Mouse (Mus musculus) ES-E14 (cell line): ENCODE data around the gene Cmklr1. TPM values are rescaled to one million over a fixed set of nuclear protein-coding genes. Genes with fewer than 3 reads are reported as not detected.
"Not testable (repeated sequence)": the region's sequence is repeated elsewhere in the genome, so short reads cannot be mapped to it uniquely, and the experiment has no call there.

ENCODE experiments used
- DNase-seq: peaks from one replicate; pipeline ENCODE4 v3.0.0-alpha.2; 2013; ENCODE audit warnings: low read depth, low spot score
- H3K27ac ChIP-seq: 2 replicates; pipeline ENCODE4 v1.5.1; 2012; ENCODE audit warnings: low read depth, mild to moderate bottlenecking, low read length, moderate library complexity, mixed read lengths; ENCODE audit not compliant: poor library complexity, insufficient read depth, severe bottlenecking
- H3K36me3 ChIP-seq: 2 replicates; pipeline ENCODE4 v1.6.1; 2012; ENCODE audit warnings: mild to moderate bottlenecking, low read length, moderate library complexity, mixed read lengths; ENCODE audit not compliant: control insufficient read depth, poor library complexity, insufficient read depth, severe bottlenecking
- H3K4me1 ChIP-seq, 2 experiments: fragments of 150-350 bp in 1 of 2; sonication (generic) in 1 of 2; 2 replicates each; pipeline ENCODE4 v1.6.1; 2012; ENCODE audit warnings: low read length in 2 of 2, mild to moderate bottlenecking in 1 of 2, mixed read lengths in 1 of 2; ENCODE audit not compliant: control insufficient read depth in 2 of 2, insufficient read depth in 2 of 2, poor library complexity in 1 of 2
- H3K4me3 ChIP-seq, 2 experiments: fragments of 150-350 bp in 1 of 2; sonication (generic) in 1 of 2; 2 replicates each; pipeline ENCODE4 v1.5.1; 2012; ENCODE audit warnings: low read length in 2 of 2, low read depth in 1 of 2, mild to moderate bottlenecking in 1 of 2, mixed read lengths in 1 of 2; ENCODE audit not compliant: insufficient read depth in 1 of 2, poor library complexity in 1 of 2, severe bottlenecking in 1 of 2
- H3K9ac ChIP-seq: 2 replicates; pipeline ENCODE4 v1.6.1; 2012; ENCODE audit warnings: low read depth, mild to moderate bottlenecking, low read length, mixed read lengths; ENCODE audit not compliant: poor library complexity, insufficient read depth, severe bottlenecking
- H3K9me3 ChIP-seq: fragments of 150-350 bp; sonication (generic); 2 replicates; pipeline ENCODE4 v1.6.1; 2012; ENCODE audit warnings: low read depth, mild to moderate bottlenecking, low read length; ENCODE audit not compliant: control insufficient read depth, insufficient read depth
- CHD2 ChIP-seq: IDR thresholded peaks from 2 replicates; pipeline ENCODE4 v1.6.1; 2014; ENCODE audit warnings: mild to moderate bottlenecking, low read depth, low read length, inconsistent platforms
- HCFC1 ChIP-seq: IDR thresholded peaks from 2 replicates; pipeline ENCODE4 v1.6.1; 2012; ENCODE audit warnings: low read length, inconsistent platforms, borderline replicate concordance; ENCODE audit not compliant: insufficient read depth
- MAFK ChIP-seq: IDR thresholded peaks from 2 replicates; pipeline ENCODE4 v1.6.1; 2014; ENCODE audit warnings: mild to moderate bottlenecking, low read depth, low read length, inconsistent platforms; ENCODE audit not compliant: insufficient read depth
- ZC3H11A ChIP-seq: IDR thresholded peaks from 2 replicates; pipeline ENCODE4 v1.6.1; 2012; ENCODE audit warnings: low read depth, mild to moderate bottlenecking, inconsistent platforms, low read length, borderline replicate concordance
- ZNF384 ChIP-seq: IDR thresholded peaks from 2 replicates; pipeline ENCODE4 v1.6.1; 2012; ENCODE audit warnings: low read depth, low read length, inconsistent platforms
- in situ Hi-C, 2 experiments: fragments of 600-800 bp; cut with MboI; formaldehyde crosslinking; loops; one replicate each; pipeline ENCODE4 v1.15.1; 2025; ENCODE audit warnings: low sequenced_read_pairs in 2 of 2, inconsistent platforms in 1 of 2; ENCODE audit not compliant: unreplicated experiment in 2 of 2
- total RNA-seq: library from RNA; depleted of rRNA; stranded (reverse); fragments of 300-350 nt; gene quantifications from 2 replicates; pipeline ENCODE4 v1.2.3, GENCODE M21; 2012

Gene Cmklr1
- total RNA-seq, 1 experiment, result 10.4 TPM

DNA sequence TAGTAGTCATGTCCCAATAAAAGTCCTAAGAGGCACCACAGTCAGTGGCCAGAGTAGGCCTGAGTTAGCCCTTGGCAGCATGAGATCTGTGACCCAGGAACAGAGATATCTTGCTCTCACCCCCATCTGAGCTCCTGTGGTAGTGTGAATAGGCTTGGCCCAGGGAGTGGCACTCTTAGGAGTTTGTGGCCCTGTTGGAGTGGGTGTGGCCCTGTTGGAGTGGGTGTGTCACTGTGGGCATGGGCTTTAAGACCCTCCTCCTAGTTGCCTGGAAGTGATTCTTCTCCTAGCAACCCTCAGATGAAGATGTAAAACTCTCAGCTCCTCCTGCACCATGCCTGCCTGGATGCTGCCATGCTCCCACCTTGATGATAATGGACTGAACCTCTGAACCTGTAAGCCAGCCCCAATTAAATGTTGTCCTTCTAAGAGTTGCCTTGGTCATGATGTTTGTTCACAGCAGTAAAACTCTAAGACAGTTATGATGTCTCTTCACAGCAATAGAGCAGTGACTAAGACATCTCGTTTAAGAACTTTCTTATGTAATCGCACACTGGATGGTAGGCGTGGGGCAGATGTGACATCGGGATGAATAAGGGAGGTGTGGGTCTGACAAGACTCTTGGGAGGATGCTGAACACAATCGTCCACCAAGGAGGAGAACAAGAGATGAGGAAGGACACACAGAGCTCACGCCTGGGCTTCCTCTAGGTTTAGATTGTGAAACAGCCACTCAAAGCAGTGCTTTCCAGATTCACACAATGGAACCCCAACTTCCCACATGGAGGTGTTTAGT lies 56.1 kb downstream of the Cmklr1 start:
- Histone ChIP-seq H3K4me3 (no peak overlapping the region), H3K4me1 (peaks cover 9 to 44% of the 10 kb centered on the region in 2 experiments; a peak in 3 of 4 replicates), H3K27ac (peak overlapping the region; percentile 40; the same call in 1 of the 2 replicates), H3K9me3 (no peaks in the 10 kb centered on the region), H3K36me3 (no peaks in the 10 kb centered on the region), H3K9ac (no peak overlapping the region)
- in situ Hi-C loops, result no loop called here
- TF ChIP-seq MAFK (no peak), HCFC1 (no peak), CHD2 (no peak), ZC3H11A (no peak), ZNF384 (no peak)
- DNase-seq, result no peak

DNA sequence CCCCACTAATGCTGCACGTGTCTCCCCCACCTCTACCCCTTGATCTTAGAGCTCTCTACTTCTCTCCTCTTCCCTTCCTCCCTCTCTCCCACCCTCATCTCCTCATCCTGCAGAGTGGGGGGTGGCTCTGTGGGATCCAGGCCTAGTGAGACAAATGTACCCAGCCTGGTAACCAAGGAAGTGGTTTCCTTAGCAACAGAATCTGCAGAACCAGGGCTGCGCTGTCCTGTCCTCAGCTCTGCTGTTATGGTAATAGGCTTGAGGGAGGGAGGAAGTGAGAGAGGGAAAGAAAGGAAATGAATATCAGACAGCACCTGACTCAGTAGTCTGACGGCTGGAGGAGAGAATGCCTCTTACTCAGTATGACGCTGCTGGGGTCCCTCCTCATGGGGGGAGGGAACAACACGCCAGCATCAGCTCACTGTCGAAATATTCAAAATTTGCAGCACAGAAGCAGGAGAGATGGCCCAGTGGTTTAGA lies 58.4 kb downstream of the Cmklr1 start:
- in situ Hi-C loops, result no loop called here
- DNase-seq, result no peak
- Histone ChIP-seq H3K27ac (peak overlapping the region; percentile 77), H3K4me3 (no peak overlapping the region), H3K4me1 (peaks cover 9 to 53% of the 10 kb centered on the region in 2 experiments; a peak in 3 of 4 replicates), H3K9me3 (no peaks in the 10 kb centered on the region), H3K36me3 (no peaks in the 10 kb centered on the region), H3K9ac (no peak overlapping the region)
- TF ChIP-seq ZC3H11A (no peak), CHD2 (no peak), MAFK (no peak), HCFC1 (no peak), ZNF384 (no peak)

DNA sequence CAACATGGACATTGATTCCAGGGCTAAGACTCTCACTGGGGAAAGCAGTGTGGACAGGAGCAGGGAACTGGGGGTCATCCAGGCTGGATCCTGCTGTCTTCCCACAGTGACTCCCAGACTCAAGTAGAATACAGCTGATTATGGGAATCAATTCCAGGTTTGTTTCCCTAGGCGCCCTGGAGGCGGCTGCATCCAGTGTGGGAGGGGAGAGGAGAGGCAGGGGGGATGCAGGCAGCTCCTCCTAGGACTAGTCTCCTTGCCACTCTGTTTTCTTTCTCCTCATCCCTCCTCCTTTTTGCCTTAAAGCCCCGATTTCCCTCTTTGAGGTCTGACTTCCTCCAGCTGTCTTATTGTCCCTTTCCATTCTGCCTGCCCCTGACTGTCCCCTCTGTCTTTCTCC lies 59.1 kb downstream of the Cmklr1 start:
- no peaks in the 10 kb centered on the region for H3K9me3 ChIP-seq
- peaks cover 14 to 53% of the 10 kb centered on the region in 2 experiments for H3K4me1 ChIP-seq
- no peak for TF ChIP-seq ZNF384
- no peak for TF ChIP-seq MAFK
- no peak for TF ChIP-seq ZC3H11A
- no peak for TF ChIP-seq CHD2
- TF ChIP-seq HCFC1, result no peak
- no peak for DNase-seq
- H3K36me3 ChIP-seq, result no peaks in the 10 kb centered on the region
- H3K27ac ChIP-seq, result peak overlapping the region; percentile 77; the same call in 1 of the 2 replicates
- no peak overlapping the region for H3K4me3 ChIP-seq
- in situ Hi-C loops, result no loop called here
- peak overlapping the region; percentile 9; the same call in 1 of the 2 replicates for H3K9ac ChIP-seq

DNA sequence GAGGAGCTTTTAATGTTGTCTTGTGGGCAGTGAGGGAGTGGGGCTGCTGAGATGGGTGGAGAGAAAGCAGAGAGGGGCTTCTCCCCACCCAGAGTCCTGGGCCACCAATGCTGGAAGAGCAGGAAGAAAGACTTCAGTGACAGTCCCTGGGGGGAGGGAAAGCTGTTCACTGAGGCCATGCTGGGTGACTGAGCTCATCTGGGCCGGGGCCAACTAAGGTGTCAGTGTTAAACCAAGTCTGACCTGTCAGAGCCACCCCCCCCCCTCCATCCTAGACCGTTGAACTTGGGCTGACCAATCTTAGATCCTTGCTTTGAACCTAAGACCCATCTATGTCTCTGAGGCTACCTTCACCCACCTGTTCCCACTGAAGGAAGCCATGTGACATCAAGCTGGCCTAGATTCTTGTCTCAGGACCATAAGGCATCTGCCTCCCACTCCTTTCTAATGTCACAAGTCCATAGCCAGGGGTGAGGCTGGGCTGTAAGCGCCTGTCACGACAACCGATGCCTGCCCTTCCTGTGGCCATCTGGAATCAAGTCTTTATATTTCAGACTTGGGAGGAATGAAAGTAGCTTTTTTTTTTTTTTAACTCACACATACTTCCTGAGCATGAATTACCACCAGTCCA lies 60.1 kb downstream of the Cmklr1 start:
- Histone ChIP-seq H3K9me3 (no peaks in the 10 kb centered on the region), H3K4me1 (peaks cover 14 to 53% of the 10 kb centered on the region in 2 experiments), H3K27ac (no peak overlapping the region; the same call in 1 of the 2 replicates), H3K4me3 (no peak overlapping the region), H3K36me3 (no peaks in the 10 kb centered on the region), H3K9ac (no peak overlapping the region)
- in situ Hi-C loops, result no loop called here
- no peak for DNase-seq
- TF ChIP-seq MAFK (no peak), CHD2 (no peak), HCFC1 (no peak), ZNF384 (no peak), ZC3H11A (no peak)

DNA sequence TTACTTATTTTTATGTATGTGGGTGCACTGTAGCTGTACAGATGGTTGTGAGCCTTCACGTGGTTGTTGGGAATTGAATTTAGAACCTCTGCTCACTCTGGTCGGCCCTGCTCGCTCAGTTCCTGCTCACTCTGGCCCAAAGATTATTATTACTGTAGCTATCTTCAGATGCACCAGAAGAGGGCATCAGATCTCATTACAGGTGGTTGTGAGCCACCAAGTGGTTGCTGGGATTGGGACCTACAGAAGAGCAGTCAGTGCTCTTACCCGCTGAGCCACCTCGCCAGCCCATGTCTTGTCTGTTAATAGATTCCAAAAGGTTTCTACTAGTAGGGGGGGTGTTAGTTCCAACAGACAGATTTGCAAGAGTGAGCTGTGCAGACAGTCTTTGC lies 63.8 kb downstream of the Cmklr1 start:
- peak overlapping the region; percentile 57; the same call in 1 of the 2 replicates for H3K9ac ChIP-seq
- in situ Hi-C loops, H3K4me3 ChIP-seq, H3K36me3 ChIP-seq, DNase-seq, H3K9me3 ChIP-seq: not testable (repeated sequence)
- H3K27ac ChIP-seq, result peak overlapping the region; percentile 90
- peaks cover 9 to 29% of the 10 kb centered on the region in 2 experiments for H3K4me1 ChIP-seq

DNA sequence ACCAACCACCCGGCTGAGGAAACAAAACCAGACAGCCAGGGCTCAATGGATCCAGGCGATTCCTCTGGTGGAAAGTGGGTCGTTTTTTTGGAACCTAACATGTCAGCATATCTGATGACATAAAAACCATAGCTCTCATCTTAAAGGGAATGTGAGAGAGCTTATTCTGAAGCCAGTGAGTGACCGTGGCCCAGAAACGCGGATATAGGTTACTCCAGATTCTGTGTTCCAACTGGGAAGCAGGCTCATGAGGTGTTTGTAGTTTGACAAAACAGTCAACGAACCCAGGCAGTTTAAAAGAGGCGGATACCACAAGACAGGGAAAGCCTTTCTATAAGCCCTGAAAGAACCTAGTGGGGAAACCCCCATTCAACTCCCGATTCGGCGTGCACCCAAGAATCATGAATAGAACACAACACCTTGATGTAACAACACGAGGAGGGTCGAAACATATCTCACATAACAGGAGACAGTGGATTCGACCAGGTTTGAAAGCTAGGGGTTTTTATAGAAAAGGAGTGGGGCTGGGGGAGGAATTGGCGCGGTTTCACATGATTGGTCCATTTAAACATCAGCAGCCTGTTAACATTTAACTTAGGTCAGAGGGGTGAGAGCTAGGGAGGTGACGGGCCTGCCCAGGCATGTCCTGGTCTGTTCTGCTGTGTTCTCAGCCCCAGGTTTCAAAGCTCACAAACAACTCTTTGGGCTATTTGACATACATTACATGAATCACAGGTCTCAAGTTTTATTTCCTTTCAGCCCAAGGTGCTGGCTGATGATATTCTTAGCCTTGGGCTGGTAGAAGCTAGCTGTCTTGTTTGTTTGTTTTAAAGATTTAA lies 64.4 kb downstream of the Cmklr1 start:
- in situ Hi-C loops, DNase-seq, H3K9me3 ChIP-seq, H3K36me3 ChIP-seq: not testable (repeated sequence)
- H3K4me1 ChIP-seq, result peaks cover 14 to 25% of the 10 kb centered on the region in 2 experiments
- H3K27ac ChIP-seq, result peak overlapping the region; percentile 92
- H3K9ac ChIP-seq, result peak overlapping the region; percentile 83
- peak overlapping the region; percentile 9 to 52 for H3K4me3 ChIP-seq
